Mouse (Mus musculus): ENCODE measurements around the gene Dus3l. TPM values are rescaled to one million over a fixed set of nuclear protein-coding genes. Genes with fewer than 3 reads are reported as not detected.

Dus3l gene
- total RNA-seq, 1 experiment, result 70.2 TPM

GRCm38 (mm10) chr17:56777568-56777967 is 13.0 kb downstream of the Dus3l start:
- Histone ChIP-seq H3K36me3 (ENCODE audit: control insufficient read depth, insufficient read depth, low read length, poor library complexity, severe bottlenecking) (peaks cover 39% of the 10 kb centered on the region), H3K4me1 (ENCODE audit: control insufficient read depth in 2 of 2, insufficient read depth in 2 of 2, low read length in 2 of 2, poor library complexity in 1 of 2) (no peaks in the 10 kb centered on the region)

GRCm38 (mm10) chr17:56778779-56779362 is 14.3 kb downstream of the Dus3l start:
- Histone ChIP-seq H3K36me3 (ENCODE audit: control insufficient read depth, insufficient read depth, low read length, poor library complexity, severe bottlenecking) (peaks cover 46% of the 10 kb centered on the region), H3K27ac (ENCODE audit: insufficient read depth, low read depth, low read length, poor library complexity, severe bottlenecking) (no peak overlapping the region; the same call in 1 of the 2 replicates)

More at GRCm38 (mm10) chr17:56777568-56777967, 13.0 kb downstream of the Dus3l start:
- DNase-seq (ENCODE audit: low read depth, low spot score), result no peak
- no peak overlapping the region for H3K4me3 ChIP-seq (ENCODE audit: insufficient read depth in 1 of 2, low read depth in 1 of 2, low read length in 2 of 2, poor library complexity in 1 of 2, severe bottlenecking in 1 of 2)
- TF ChIP-seq MAFK (IDR thresholded peaks at IDR 0.05; ENCODE audit: insufficient read depth, low read depth, low read length), result no peak
- TF ChIP-seq CHD2 (IDR thresholded peaks at IDR 0.05; ENCODE audit: low read depth, low read length), result no peak
- TF ChIP-seq ZNF384 (IDR thresholded peaks at IDR 0.05; ENCODE audit: low read depth, low read length), result no peak
- no peak for TF ChIP-seq HCFC1 (IDR thresholded peaks at IDR 0.05; ENCODE audit: borderline replicate concordance, insufficient read depth, low read length)
- TF ChIP-seq ZC3H11A (IDR thresholded peaks at IDR 0.05; ENCODE audit: borderline replicate concordance, low read depth, low read length), result no peak
- in situ Hi-C loops (cut with MboI; ENCODE audit: low sequenced_read_pairs in 2 of 2, unreplicated experiment in 2 of 2), result no loop called here
- no peak overlapping the region for H3K9ac ChIP-seq (ENCODE audit: insufficient read depth, low read depth, low read length, poor library complexity, severe bottlenecking)
- H3K27ac ChIP-seq (ENCODE audit: insufficient read depth, low read depth, low read length, poor library complexity, severe bottlenecking), result no peak overlapping the region; the same call in 1 of the 2 replicates
- H3K9me3 ChIP-seq (ENCODE audit: control insufficient read depth, insufficient read depth, low read depth, low read length), result no peaks in the 10 kb centered on the region

GRCm38 (mm10) chr17:56780291-56780978 is 15.9 kb downstream of the Dus3l start:
- Histone ChIP-seq H3K4me1 (ENCODE audit: control insufficient read depth in 2 of 2, insufficient read depth in 2 of 2, low read length in 2 of 2, poor library complexity in 1 of 2) (no peaks in the 10 kb centered on the region), H3K9me3 (ENCODE audit: control insufficient read depth, insufficient read depth, low read depth, low read length) (no peaks in the 10 kb centered on the region), H3K27ac (ENCODE audit: insufficient read depth, low read depth, low read length, poor library complexity, severe bottlenecking) (no peak overlapping the region), H3K4me3 (ENCODE audit: insufficient read depth in 1 of 2, low read depth in 1 of 2, low read length in 2 of 2, poor library complexity in 1 of 2, severe bottlenecking in 1 of 2) (no peak overlapping the region), H3K36me3 (ENCODE audit: control insufficient read depth, insufficient read depth, low read length, poor library complexity, severe bottlenecking) (peaks cover 61% of the 10 kb centered on the region), H3K9ac (ENCODE audit: insufficient read depth, low read depth, low read length, poor library complexity, severe bottlenecking) (no peak overlapping the region)
- TF ChIP-seq MAFK (IDR thresholded peaks at IDR 0.05; ENCODE audit: insufficient read depth, low read depth, low read length), result no peak
- no peak for TF ChIP-seq HCFC1 (IDR thresholded peaks at IDR 0.05; ENCODE audit: borderline replicate concordance, insufficient read depth, low read length)
- TF ChIP-seq CHD2 (IDR thresholded peaks at IDR 0.05; ENCODE audit: low read depth, low read length), result no peak
- no peak for TF ChIP-seq ZC3H11A (IDR thresholded peaks at IDR 0.05; ENCODE audit: borderline replicate concordance, low read depth, low read length)
- TF ChIP-seq ZNF384 (IDR thresholded peaks at IDR 0.05; ENCODE audit: low read depth, low read length), result no peak
- DNase-seq (ENCODE audit: low read depth, low spot score), result no peak
- in situ Hi-C loops (cut with MboI; ENCODE audit: low sequenced_read_pairs in 2 of 2, unreplicated experiment in 2 of 2), result no loop called here

More at GRCm38 (mm10) chr17:56778779-56779362, 14.3 kb downstream of the Dus3l start:
- H3K9ac ChIP-seq (ENCODE audit: insufficient read depth, low read depth, low read length, poor library complexity, severe bottlenecking), result no peak overlapping the region
- H3K9me3 ChIP-seq (ENCODE audit: control insufficient read depth, insufficient read depth, low read depth, low read length), result no peaks in the 10 kb centered on the region
- H3K4me1 ChIP-seq (ENCODE audit: control insufficient read depth in 2 of 2, insufficient read depth in 2 of 2, low read length in 2 of 2, poor library complexity in 1 of 2), result no peaks in the 10 kb centered on the region
- TF ChIP-seq MAFK (IDR thresholded peaks at IDR 0.05; ENCODE audit: insufficient read depth, low read depth, low read length) (no peak), HCFC1 (IDR thresholded peaks at IDR 0.05; ENCODE audit: borderline replicate concordance, insufficient read depth, low read length) (no peak), ZNF384 (IDR thresholded peaks at IDR 0.05; ENCODE audit: low read depth, low read length) (no peak), ZC3H11A (IDR thresholded peaks at IDR 0.05; ENCODE audit: borderline replicate concordance, low read depth, low read length) (no peak), CHD2 (IDR thresholded peaks at IDR 0.05; ENCODE audit: low read depth, low read length) (no peak)
- H3K4me3 ChIP-seq (ENCODE audit: insufficient read depth in 1 of 2, low read depth in 1 of 2, low read length in 2 of 2, poor library complexity in 1 of 2, severe bottlenecking in 1 of 2), result no peak overlapping the region
- in situ Hi-C loops (cut with MboI; ENCODE audit: low sequenced_read_pairs in 2 of 2, unreplicated experiment in 2 of 2), result no loop called here
- no peak for DNase-seq (ENCODE audit: low read depth, low spot score)

GRCm38 (mm10) chr17:56788886-56789285 is 24.3 kb downstream of the Dus3l start:
- H3K4me1 ChIP-seq (ENCODE audit: control insufficient read depth in 2 of 2, insufficient read depth in 2 of 2, low read length in 2 of 2, poor library complexity in 1 of 2), result no peaks in the 10 kb centered on the region
- no peak overlapping the region for H3K4me3 ChIP-seq (ENCODE audit: insufficient read depth in 1 of 2, low read depth in 1 of 2, low read length in 2 of 2, poor library complexity in 1 of 2, severe bottlenecking in 1 of 2)
- peaks cover 37% of the 10 kb centered on the region for H3K36me3 ChIP-seq (ENCODE audit: control insufficient read depth, insufficient read depth, low read length, poor library complexity, severe bottlenecking)
- H3K27ac ChIP-seq (ENCODE audit: insufficient read depth, low read depth, low read length, poor library complexity, severe bottlenecking), result no peak overlapping the region
- no peaks in the 10 kb centered on the region for H3K9me3 ChIP-seq (ENCODE audit: control insufficient read depth, insufficient read depth, low read depth, low read length)
- DNase-seq (ENCODE audit: low read depth, low spot score), result no peak
- no peak overlapping the region for H3K9ac ChIP-seq (ENCODE audit: insufficient read depth, low read depth, low read length, poor library complexity, severe bottlenecking)
- TF ChIP-seq CHD2 (IDR thresholded peaks at IDR 0.05; ENCODE audit: low read depth, low read length) (no peak), ZC3H11A (IDR thresholded peaks at IDR 0.05; ENCODE audit: borderline replicate concordance, low read depth, low read length) (no peak), MAFK (IDR thresholded peaks at IDR 0.05; ENCODE audit: insufficient read depth, low read depth, low read length) (no peak), ZNF384 (IDR thresholded peaks at IDR 0.05; ENCODE audit: low read depth, low read length) (no peak), HCFC1 (IDR thresholded peaks at IDR 0.05; ENCODE audit: borderline replicate concordance, insufficient read depth, low read length) (no peak)
- in situ Hi-C loops (cut with MboI; ENCODE audit: low sequenced_read_pairs in 2 of 2, unreplicated experiment in 2 of 2), result no loop called here

Measured in ES-E14 (cell line).